Mouse (Mus musculus) lung, adult 2 months (tissue): ENCODE data around the gene Gal.

Source experiments
- CTCF ChIP-seq: fragments of 200-500 bp; IDR thresholded peaks from 2 replicates; pipeline ENCODE4 v1.5.1; 2011; ENCODE audit warnings: mild to moderate bottlenecking, low read length, control low read depth; ENCODE audit not compliant: insufficient read depth
- POLR2A ChIP-seq: fragments of 200-500 bp; IDR thresholded peaks from 2 replicates; pipeline ENCODE4 v1.6.1; 2011; ENCODE audit warnings: low read depth, mild to moderate bottlenecking, control low read depth, low read length, borderline replicate concordance; ENCODE audit errors: extremely low read depth

DNA sequence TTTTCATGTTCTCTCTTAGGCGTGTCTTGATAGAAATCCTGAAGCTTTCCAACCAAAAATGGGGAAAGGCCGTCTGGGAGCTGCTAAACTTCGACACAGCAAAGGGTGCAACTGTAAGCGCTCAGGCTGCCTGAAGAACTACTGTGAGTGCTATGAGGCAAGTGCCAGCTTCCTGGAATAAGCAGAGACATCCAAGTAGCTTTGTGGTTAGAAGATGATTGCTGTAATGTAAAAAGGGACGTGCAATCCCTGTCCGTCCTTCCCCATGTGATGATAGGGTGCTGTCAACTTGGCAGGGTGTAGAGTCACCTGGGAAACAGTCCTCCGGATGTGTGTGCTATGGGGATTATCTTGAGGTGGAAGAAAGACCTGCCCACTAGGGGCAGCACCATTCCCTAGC lies 10.3 kb downstream of the Gal start:
- TF ChIP-seq CTCF = no peak
- no peak for TF ChIP-seq POLR2A
